Mouse (Mus musculus) adrenal gland, postnatal 25 days (tissue): ENCODE results near the gene Fam196b. TPM values are rescaled to one million over a fixed set of nuclear protein-coding genes. Genes with fewer than 3 reads are reported as not detected.

Source experiments
- DNase-seq: peaks from one replicate; pipeline ENCODE4 v3.0.0; 2021; ENCODE audit warnings: mixed read lengths
- total RNA-seq: library from RNA; stranded (reverse); gene quantifications from 2 replicates; pipeline ENCODE4 v1.2.3, GENCODE M21; 2021

The Fam196b gene
- total RNA-seq, 1 experiment from 2014 or later, result not detected

DNA sequence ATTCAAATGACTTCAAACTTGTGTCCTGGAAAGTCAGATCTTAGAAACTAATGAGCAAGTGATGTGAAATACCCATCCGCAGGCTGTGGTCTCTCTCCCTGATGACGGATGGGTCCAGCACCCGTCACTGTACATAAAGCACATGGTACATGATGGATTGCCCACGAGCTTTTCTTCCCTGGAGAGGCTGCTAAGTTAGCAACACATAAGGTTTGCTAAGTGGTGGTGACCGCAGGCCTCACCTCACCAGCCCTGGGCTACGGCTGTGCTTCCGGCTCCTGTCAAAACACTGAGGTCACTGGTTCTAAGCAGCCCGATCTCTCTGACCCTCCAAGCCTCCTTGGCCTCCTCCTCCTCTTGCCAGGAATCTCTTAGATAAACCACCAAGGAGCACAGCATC, 91.7 kb downstream of the Fam196b start:
- DNase-seq, result no peak

GRCm38 (mm10) chr11:34406850-34407249, 92.2 kb downstream of the Fam196b start:
- DNase-seq, result no peak

- DNase-seq, result no peak
These were observed 101.4 kb downstream of the Fam196b start for GRCm38 (mm10) chr11:34415884-34416618.

- no peak for DNase-seq
These were observed 102.0 kb downstream of the Fam196b start for GRCm38 (mm10) chr11:34416619-34416979.

DNA sequence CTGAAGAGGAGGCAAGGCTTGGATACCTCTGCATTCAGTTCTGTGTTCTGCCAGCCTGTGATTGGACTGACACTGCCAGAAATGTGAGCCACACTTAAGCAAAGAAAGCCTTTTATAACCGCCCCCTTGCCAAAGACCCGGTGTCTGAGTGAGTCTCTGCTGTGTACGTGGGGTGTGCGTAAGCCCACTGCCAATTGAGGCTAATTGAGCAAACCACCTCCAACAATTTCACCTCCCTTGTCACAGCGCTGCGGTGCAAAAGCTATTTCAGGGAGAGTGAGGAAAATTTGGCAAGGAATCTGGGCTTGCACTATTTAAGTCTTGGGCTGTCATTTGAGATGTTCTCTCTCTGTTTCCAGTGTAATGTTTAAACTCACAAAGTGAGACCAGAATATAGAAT, 106.4 kb downstream of the Fam196b start:
- DNase-seq, result no peak

DNA sequence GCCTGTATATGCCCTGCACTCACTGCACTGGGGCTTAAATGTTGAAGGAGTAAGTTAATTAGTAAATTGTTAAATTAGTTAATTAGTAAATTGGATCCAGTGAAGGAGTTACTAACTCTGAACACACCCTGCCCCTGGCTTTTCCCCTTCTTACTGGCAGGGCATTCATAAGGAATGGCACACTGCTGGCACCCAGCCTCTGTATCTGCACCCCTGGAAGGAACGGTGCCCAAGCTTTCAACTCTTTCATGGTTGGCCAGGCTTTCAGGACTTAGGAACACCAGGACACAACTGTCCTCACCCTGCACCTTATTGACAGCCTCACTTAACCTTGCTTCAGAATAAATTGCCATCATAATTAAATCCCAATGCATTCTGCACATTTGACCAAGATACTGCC, 109.9 kb downstream of the Fam196b start:
- DNase-seq, result no peak

GRCm38 (mm10) chr11:34427212-34427611, 112.6 kb downstream of the Fam196b start:
- DNase-seq, result no peak

DNA sequence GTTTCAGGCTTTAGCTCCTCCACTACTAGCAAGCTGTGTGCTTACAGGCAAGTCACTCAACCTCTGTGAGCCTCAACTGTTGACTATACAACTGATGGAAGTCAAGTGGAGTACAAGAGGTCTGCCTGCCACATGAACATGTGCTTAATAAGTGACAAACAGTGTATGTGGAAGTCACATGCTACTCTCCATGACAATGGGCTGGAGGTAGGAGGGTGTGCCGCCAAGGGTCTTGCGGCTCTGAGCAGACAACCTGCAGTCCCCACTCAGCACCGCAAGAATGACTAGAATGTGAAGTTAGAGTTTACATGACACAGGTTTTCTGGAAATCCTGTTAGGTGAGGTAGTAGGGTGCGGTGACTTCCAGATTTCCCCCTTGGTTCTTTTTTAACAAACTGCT, 116.3 kb downstream of the Fam196b start:
- no peak for DNase-seq

DNA sequence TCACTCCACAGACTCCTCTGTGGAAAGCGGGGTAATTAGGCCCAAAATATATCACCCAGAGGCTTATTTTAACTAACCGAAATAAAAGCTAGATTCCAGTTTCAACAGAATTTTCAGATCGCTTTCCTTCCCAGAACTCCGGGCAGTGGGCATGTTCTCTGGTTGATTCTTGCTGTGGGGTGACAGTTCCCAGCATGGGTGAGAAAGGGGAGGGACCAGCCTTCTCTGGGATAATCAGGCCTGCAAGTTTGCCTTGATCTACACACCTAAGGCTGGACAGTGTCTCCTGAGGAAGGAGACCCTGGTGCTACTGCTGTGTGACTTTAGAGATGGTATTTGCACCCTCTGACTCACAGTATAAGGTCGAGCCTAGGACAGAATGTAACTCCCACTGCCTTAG, 116.7 kb downstream of the Fam196b start:
- DNase-seq, result no peak

DNA sequence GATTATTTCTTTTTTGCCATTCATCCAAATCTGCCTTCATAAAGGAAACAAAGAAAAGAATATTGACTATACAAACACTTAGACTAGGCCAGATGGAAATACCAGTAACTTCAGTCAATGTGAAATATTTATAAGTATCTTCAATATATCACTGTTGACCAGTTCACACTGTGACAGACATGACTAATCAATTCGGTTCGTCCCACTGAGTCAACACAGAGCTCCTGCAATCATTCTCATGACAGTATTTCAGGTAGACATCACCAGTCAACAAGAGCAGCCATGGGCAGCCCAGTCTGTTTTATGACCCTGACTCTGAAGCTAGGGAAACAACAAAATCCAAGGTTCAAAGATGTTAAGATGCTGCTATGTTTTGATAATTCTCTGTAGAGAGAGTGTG, 117.4 kb downstream of the Fam196b start:
- no peak for DNase-seq

DNA sequence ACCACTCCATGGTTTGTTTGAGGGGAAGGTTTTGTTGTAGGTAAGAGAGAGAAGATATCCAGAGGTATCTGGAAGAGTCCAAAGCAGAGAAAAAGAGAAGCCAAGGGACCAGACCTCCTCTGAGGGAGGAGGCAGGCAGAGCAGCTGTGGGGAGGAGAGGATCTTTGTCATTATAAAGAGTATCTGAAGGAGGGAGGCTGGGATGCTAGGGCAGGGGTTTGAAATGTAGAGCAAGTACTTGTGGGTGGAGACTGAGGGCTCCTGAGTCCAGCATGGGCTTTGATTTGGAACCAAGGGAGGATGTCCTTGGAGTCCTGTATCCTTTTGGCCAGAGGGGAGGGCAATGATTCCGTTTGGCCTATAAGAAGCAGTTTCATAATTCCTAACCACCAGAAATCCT, 122.8 kb downstream of the Fam196b start:
- no peak for DNase-seq

DNA sequence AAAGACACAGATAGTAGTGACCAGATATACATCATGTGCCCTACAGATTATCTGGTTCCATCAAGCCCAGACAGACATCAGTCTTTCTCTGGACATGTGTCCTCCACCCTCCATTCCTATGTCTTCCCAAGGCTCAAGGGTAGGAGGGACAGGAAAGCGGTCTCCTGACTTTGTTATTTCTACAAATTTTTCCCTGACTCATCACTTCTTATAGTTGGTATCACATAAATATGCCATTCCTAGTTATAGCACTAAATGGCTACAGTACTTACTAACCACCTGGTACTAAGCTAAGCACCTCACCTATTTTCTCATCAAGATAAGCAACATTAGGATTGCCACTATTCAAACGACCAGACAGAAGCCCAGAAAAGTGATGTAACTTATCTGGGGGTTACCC, 123.8 kb downstream of the Fam196b start:
- DNase-seq, result no peak

DNA sequence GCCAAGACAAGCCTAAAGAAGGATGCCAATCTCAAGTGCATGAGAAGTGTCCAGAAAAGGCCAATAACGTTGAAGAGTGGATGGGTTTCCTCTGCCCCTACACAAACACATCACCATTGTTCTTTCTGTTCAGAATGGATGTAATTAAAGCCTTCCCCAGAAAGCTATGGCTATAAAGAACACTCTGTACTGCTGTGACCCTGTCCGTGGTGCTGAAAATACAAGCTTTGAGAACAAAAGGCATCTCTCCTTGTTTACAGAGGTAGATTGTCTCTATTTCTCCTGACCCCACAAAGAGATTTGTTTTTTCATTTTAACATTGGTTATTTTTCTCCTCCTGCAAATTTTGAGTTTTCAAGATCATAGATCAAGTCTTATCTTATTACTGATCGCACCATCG, 133.3 kb downstream of the Fam196b start:
- DNase-seq, result peak; percentile 15

GRCm38 (mm10) chr11:34449944-34450343, 135.3 kb downstream of the Fam196b start:
- DNase-seq, result no peak

DNA sequence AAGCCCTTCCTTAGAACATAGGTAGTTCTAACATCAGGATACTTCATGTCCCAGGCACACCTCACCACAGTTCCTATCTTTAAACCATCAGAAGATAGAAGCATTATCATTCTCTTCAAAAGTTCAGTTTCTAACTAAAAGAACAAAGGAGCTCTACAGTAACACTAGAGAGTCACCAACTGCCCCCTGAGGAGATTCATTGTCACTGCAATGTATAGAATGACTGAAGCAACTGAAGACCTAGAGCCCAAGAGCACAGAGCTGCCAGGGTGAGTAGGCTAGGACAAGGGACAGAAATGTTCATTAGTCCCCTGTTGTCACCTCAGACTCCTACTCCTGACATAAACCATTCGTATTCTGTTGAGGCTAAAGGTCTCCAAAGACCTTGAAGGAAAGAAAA, 152.4 kb downstream of the Fam196b start:
- DNase-seq, result no peak

GRCm38 (mm10) chr11:34468571-34468970, 153.9 kb downstream of the Fam196b start:
- DNase-seq, result no peak

GRCm38 (mm10) chr11:34469792-34470191, 155.2 kb downstream of the Fam196b start:
- no peak for DNase-seq

Other genes starting within 250 kb of the Fam196b start
- not detected in 2 replicates for gene 4930469K13Rik, start 216.3 kb upstream of the Fam196b start, total RNA-seq
- gene Foxi1, start 106.7 kb upstream of the Fam196b start, total RNA-seq, result not detected in 2 replicates